Mouse (Mus musculus) kidney, embryonic 15.5 days (tissue): Measurements from ENCODE around the gene Olfr885. TPM values are rescaled to one million over a fixed set of nuclear protein-coding genes. Genes with fewer than 3 reads are reported as not detected.

Experiments
- ATAC-seq: fragments of 200-750 bp; cut with Nextera tagmentation; replicated peaks from 2 replicates; pipeline ENCODE4 v1.8.0; 2017; ENCODE audit warnings: moderate TSS enrichment; ENCODE audit not compliant: low FRiP score
- H3K27ac ChIP-seq: fragments of 300-500 bp; sonication (generic); 2 replicates; pipeline ENCODE4 v1.5.1; 2015; ENCODE audit warnings: mild to moderate bottlenecking, inconsistent platforms
- H3K27me3 ChIP-seq: fragments of 300-500 bp; sonication (generic); 2 replicates; pipeline ENCODE4 v1.6.1; 2015; ENCODE audit warnings: inconsistent platforms
- H3K36me3 ChIP-seq: fragments of 300-500 bp; sonication (generic); 2 replicates; pipeline ENCODE4 v1.6.1; 2015; ENCODE audit warnings: inconsistent platforms
- H3K4me1 ChIP-seq: fragments of 300-500 bp; sonication (generic); 2 replicates; pipeline ENCODE4 v1.6.1; 2015; ENCODE audit warnings: inconsistent platforms
- H3K4me2 ChIP-seq: fragments of 300-500 bp; sonication (generic); 2 replicates; pipeline ENCODE4 v1.6.1; 2015; ENCODE audit warnings: moderate library complexity, mild to moderate bottlenecking, inconsistent platforms
- H3K4me3 ChIP-seq: fragments of 300-500 bp; sonication (generic); replicated peaks from 2 replicates; pipeline ENCODE4 v1.5.1; 2015; ENCODE audit warnings: mild to moderate bottlenecking, inconsistent platforms
- H3K9ac ChIP-seq: fragments of 300-500 bp; sonication (generic); 2 replicates; pipeline ENCODE4 v1.6.1; 2015; ENCODE audit warnings: mild to moderate bottlenecking, inconsistent platforms
- H3K9me3 ChIP-seq: fragments of 300-500 bp; sonication (generic); replicated peaks from 2 replicates; pipeline ENCODE4 v1.6.1; 2016; ENCODE audit warnings: inconsistent platforms
- WGBS: fragments of 180-500 bp; shearing (Covaris S2); methylation state at CpG from one replicate; pipeline ENCODE4 v1.1.7; 2015; ENCODE audit warnings: mixed read lengths; 5-methylcytosine and 5-hydroxymethylcytosine counted together
- polyA plus RNA-seq: library from polyadenylated mRNA; unstranded; fragments of >200 nt; fragmentation: Nextera tagmentation; extraction: Ambion mirVana; gene quantifications from 2 replicates; pipeline ENCODE4 v1.2.1, GENCODE M21; 2015

The Olfr885 gene
- polyA plus RNA-seq: not detected in 2 replicates

DNA sequence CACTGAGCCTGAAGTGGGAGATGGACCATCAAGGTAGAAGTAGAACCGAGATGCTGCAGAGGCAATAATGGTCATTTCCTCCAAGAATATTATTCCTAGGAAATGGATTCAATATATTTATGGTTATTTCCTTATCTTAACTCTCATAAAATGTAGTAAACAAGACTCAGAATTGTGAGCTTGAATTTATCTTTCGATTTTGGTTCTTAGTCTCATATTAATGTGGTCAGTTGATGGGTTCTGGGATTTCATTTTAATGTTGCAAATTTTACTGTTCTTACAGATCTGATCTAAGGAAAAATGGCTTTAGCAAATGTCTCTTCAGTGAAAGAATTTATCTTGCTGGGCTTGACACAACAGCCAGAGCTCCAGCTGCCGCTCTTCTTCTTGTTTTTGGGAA lies at the start of gene Olfr885:
Gene Olfr885, plus strand, starts transcription at position 301 of the 400 bp plus-strand sequence.
- Histone ChIP-seq H3K36me3 (no peaks in the 10 kb centered on the region), H3K27ac (no peak within 1 kb of the TSS), H3K27me3 (no peaks in the 10 kb centered on the region), H3K9me3 (no peaks in the 10 kb centered on the region), H3K4me3 (no peak within 1 kb of the TSS), H3K4me2 (no peak within 1 kb of the TSS), H3K9ac (no peak within 1 kb of the TSS), H3K4me1 (no peaks in the 10 kb centered on the region)
- 90% methylated on average over 3 of the region's 3 CpGs for WGBS
- no peak for ATAC-seq

DNA sequence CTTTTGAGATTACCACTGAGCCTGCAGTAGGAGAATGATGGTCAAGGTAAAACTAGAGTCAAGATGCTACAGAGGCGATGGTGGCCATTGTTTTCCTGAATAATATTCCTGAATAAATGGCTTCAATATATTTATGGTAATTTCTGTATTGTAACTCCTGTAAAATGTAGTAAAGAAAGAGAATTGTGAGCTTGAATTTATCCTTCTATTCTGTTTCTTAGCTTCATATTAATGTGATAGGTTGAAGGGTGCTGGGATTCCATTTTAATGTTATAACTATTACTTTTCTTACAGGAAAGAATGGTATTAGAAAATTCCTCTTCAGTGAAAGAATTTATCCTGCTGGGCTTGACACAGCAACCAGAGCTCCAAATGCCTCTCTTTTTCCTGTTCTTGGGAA lies 35.6 kb upstream of the Olfr885 start, which contains the start of gene Olfr883:
Gene Olfr883, plus strand, starts transcription at position 301 of the 400 bp plus-strand sequence.
- Histone ChIP-seq H3K4me2 (no peak within 1 kb of the TSS), H3K4me3 (no peak within 1 kb of the TSS), H3K36me3 (no peaks in the 10 kb centered on the region), H3K27me3 (no peaks in the 10 kb centered on the region), H3K27ac (no peak within 1 kb of the TSS), H3K9me3 (no peaks in the 10 kb centered on the region), H3K9ac (no peak within 1 kb of the TSS), H3K4me1 (no peaks in the 10 kb centered on the region)
- ATAC-seq: no peak
- 87% methylated on average over 1 of the region's 1 CpGs for WGBS

DNA sequence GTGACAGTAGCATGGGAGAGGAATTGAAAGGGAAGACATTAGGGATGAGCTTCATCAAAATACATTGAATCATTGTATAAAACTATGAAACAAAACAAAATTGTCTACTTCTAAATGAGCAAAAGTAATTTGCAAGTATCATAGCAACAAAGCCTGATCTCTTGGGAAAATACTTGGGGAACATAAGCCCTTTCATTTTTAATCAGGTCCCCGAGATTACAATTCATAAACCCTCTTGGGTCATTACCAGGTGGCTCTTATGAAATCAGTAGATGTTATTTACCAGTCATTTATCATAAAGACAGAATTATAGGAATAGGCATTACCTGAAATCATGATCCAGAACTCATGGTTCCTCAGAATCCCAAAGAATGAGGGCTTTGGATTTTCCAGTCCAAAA lies 14.9 kb upstream of the Olfr885 start, which contains the start of gene Olfr884:
Gene Olfr884, plus strand, starts transcription at position 301 of the 400 bp plus-strand sequence.
- 76% methylated on average over 1 of the region's 1 CpGs for WGBS
- no peak for ATAC-seq
- Histone ChIP-seq H3K36me3 (no peaks in the 10 kb centered on the region), H3K9ac (no peak within 1 kb of the TSS), H3K4me3 (no peak within 1 kb of the TSS), H3K27ac (no peak within 1 kb of the TSS), H3K4me1 (no peaks in the 10 kb centered on the region), H3K4me2 (no peak within 1 kb of the TSS), H3K27me3 (no peaks in the 10 kb centered on the region), H3K9me3 (no peaks in the 10 kb centered on the region)

DNA sequence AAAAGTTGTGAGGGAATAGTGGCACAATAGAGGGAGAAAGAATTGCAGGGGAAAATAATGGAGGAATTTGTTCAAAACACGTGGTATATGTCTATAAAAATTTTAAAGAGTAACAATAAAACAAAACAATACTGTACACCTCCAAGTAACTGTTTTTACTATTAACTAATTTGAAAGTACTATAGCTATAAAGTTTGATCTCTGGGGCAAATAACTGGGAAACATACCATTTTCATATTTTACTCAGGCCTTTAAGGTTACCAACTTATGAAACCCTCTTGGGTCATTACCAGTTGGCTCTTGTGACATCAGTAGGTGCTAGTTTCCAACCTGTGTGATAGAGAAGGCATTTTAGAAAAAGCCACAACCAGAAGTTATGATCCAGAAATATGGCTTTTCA lies 22.6 kb downstream of the Olfr885 start, which contains the start of gene Olfr887:
Gene Olfr887, plus strand, starts transcription at position 301 of the 400 bp plus-strand sequence.
- no peak within 1 kb of the TSS for H3K27ac ChIP-seq
- H3K4me1 ChIP-seq: no peaks in the 10 kb centered on the region
- no peak within 1 kb of the TSS for H3K9ac ChIP-seq
- no peak within 1 kb of the TSS for H3K4me3 ChIP-seq
- ATAC-seq: no peak
- no peak within 1 kb of the TSS for H3K4me2 ChIP-seq
- H3K9me3 ChIP-seq: no peaks in the 10 kb centered on the region
- 74% methylated on average over 1 of the region's 1 CpGs for WGBS
- no peaks in the 10 kb centered on the region for H3K27me3 ChIP-seq
- no peaks in the 10 kb centered on the region for H3K36me3 ChIP-seq

DNA sequence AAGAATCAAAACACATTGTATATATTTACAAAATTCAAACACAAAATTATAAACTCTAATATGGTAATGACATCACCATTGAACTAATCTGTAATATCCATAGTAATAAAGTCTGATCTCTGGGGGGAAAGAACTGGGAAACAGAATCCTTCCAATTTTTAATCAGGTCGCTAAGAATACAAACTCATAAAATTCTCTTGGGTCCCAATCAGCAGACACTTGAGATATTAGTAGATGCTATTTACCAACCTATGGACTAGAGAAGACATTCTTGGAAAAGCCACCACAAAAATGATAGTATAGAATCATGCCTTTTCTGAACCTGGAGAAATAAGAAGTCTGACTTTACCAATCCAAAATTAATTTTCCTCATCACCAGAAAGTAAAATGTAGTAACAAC lies 46.7 kb downstream of the Olfr885 start, which contains the start of gene Olfr888:
Gene Olfr888, plus strand, starts transcription at position 301 of the 400 bp plus-strand sequence.
- H3K9ac ChIP-seq: no peak within 1 kb of the TSS
- no peak for ATAC-seq
- no peak within 1 kb of the TSS for H3K27ac ChIP-seq
- H3K4me2 ChIP-seq: no peak within 1 kb of the TSS
- WGBS: 85% methylated on average over 1 of the region's 1 CpGs
- no peak within 1 kb of the TSS for H3K4me3 ChIP-seq
- no peaks in the 10 kb centered on the region for H3K36me3 ChIP-seq
- no peaks in the 10 kb centered on the region for H3K27me3 ChIP-seq
- H3K4me1 ChIP-seq: no peaks in the 10 kb centered on the region
- H3K9me3 ChIP-seq: no peaks in the 10 kb centered on the region

Other genes with a start within 250 kb of the Olfr885 start
- gene Olfr877, start 207.1 kb upstream of the Olfr885 start, polyA plus RNA-seq: not detected in 2 replicates
- not detected in 2 replicates for gene Olfr145, start 164.6 kb upstream of the Olfr885 start, polyA plus RNA-seq
- not detected in 2 replicates for gene Olfr878, start 143.5 kb upstream of the Olfr885 start, polyA plus RNA-seq
- not detected in 2 replicates for gene Olfr881, start 69.5 kb upstream of the Olfr885 start, polyA plus RNA-seq
- gene Olfr883, start 35.5 kb upstream of the Olfr885 start, polyA plus RNA-seq: not detected in 2 replicates
- not detected in 2 replicates for gene Olfr884, start 14.8 kb upstream of the Olfr885 start, polyA plus RNA-seq
- not detected in 2 replicates for gene Olfr887, start 22.8 kb downstream of the Olfr885 start, polyA plus RNA-seq
- gene Olfr888, start 46.8 kb downstream of the Olfr885 start, polyA plus RNA-seq: not detected in 2 replicates
- 0.06 and 0.08 TPM in 2 replicates for gene Olfr889, start 53.9 kb downstream of the Olfr885 start, polyA plus RNA-seq
- gene Olfr890, start 81.2 kb downstream of the Olfr885 start, polyA plus RNA-seq: not detected in 2 replicates
- gene Olfr891, start 119.5 kb downstream of the Olfr885 start, polyA plus RNA-seq: not detected in 2 replicates
- gene Olfr893, start 147.0 kb downstream of the Olfr885 start, polyA plus RNA-seq: not detected in 2 replicates
- gene Olfr894, start 156.7 kb downstream of the Olfr885 start, polyA plus RNA-seq: not detected in 2 replicates
- gene Olfr143, start 191.5 kb downstream of the Olfr885 start, polyA plus RNA-seq: not detected in 2 replicates
- gene Olfr895, start 206.5 kb downstream of the Olfr885 start, polyA plus RNA-seq: not detected in 2 replicates
- not detected in 2 replicates for gene Olfr896-ps1, start 229.8 kb downstream of the Olfr885 start, polyA plus RNA-seq